Mouse (Mus musculus) hindbrain, postnatal 0 days (tissue): ENCODE measurements at regions not wholly inside any gene's neighbourhood (a gene's known extent, or its start where the extent isn't known, plus 50 kb on each side); places are given as distances from the start of the nearest gene placed in this dataset.
A peak's percentile ranks its signal among the peaks of the same experiment; 100 is the strongest.

Experiments used
- ATAC-seq: fragments of 200-750 bp; cut with Nextera tagmentation; 2 replicates; pipeline ENCODE4 v1.8.0; 2017; ENCODE audit warnings: mild to moderate bottlenecking, moderate TSS enrichment, moderate library complexity
- DNase-seq: peaks from one replicate; pipeline ENCODE4 v3.0.0-alpha.2; 2015; ENCODE audit warnings: low spot score
- H3K27ac ChIP-seq: fragments of 300-500 bp; sonication (generic); 2 replicates; pipeline ENCODE4 v1.5.1; 2014; ENCODE audit warnings: mild to moderate bottlenecking
- H3K27me3 ChIP-seq: fragments of 300-500 bp; sonication (generic); 2 replicates; pipeline ENCODE4 v1.6.1; 2014; ENCODE audit warnings: low read length, mixed read lengths; ENCODE audit not compliant: insufficient read depth
- H3K36me3 ChIP-seq: fragments of 300-500 bp; sonication (generic); 2 replicates; pipeline ENCODE4 v1.6.1; 2014; ENCODE audit warnings: low read length, mixed read lengths; ENCODE audit not compliant: insufficient read depth
- H3K4me1 ChIP-seq: fragments of 300-500 bp; sonication (generic); 2 replicates; pipeline ENCODE4 v1.6.1; 2014; ENCODE audit warnings: antibody characterized with exemption, low read length, mixed read lengths; ENCODE audit not compliant: insufficient read depth
- H3K4me2 ChIP-seq: fragments of 300-500 bp; sonication (generic); 2 replicates; pipeline ENCODE4 v1.6.1; 2014; ENCODE audit warnings: low read depth, mild to moderate bottlenecking, low read length, moderate library complexity, mixed read lengths
- H3K4me3 ChIP-seq: fragments of 300-500 bp; sonication (generic); 2 replicates; pipeline ENCODE4 v1.5.1; 2014; ENCODE audit warnings: low read length
- H3K9ac ChIP-seq: fragments of 300-500 bp; sonication (generic); replicated peaks from 2 replicates; pipeline ENCODE4 v1.6.1; 2014; ENCODE audit warnings: mild to moderate bottlenecking, low read length, moderate library complexity, mixed read lengths
- H3K9me3 ChIP-seq: fragments of 300-500 bp; sonication (generic); 2 replicates; pipeline ENCODE4 v1.6.1; 2016; ENCODE audit warnings: low read length, mixed read lengths
- CTCF ChIP-seq: IDR thresholded peaks from 2 replicates; pipeline ENCODE4 v1.5.1; 2016; ENCODE audit warnings: antibody characterized with exemption, control low read depth, low read depth
- WGBS: fragments of 180-500 bp; shearing (Covaris S2); extraction: QIAGEN DNeasy Blood & Tissue Kit; methylation state at CpG from one replicate; pipeline ENCODE4 v1.1.7; 2014; 5-methylcytosine and 5-hydroxymethylcytosine counted together

DNA sequence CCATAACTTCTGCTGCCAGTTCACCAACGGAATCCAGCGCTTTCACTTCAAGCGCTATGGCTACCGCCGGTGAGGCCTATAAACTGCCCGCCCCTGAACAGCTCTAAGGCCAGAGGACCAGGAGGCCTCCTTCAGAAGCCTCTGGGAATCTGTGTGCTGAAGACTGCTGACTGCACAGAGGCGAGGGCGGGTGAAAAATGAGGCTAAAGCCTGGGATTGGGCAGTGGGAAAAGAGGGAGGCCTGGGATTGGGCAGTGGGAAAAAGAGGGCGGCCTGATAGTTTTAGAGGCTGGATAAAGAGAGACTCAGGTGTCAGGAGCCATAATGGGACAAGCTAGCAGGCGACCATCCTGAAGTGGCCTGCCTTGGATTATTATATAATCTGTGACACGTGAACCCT lies 80.8 kb downstream of the Plekhb2 start:
- no peak overlapping the region for H3K9ac ChIP-seq
- H3K36me3 ChIP-seq, result no peaks in the 10 kb centered on the region
- no peak for TF ChIP-seq CTCF
- no peak for DNase-seq
- no peak overlapping the region for H3K27ac ChIP-seq
- 94% methylated on average over 11 of the region's 11 CpGs for WGBS
- no peaks in the 10 kb centered on the region for H3K4me1 ChIP-seq
- no peaks in the 10 kb centered on the region for H3K27me3 ChIP-seq
- H3K4me2 ChIP-seq, result no peak overlapping the region
- ATAC-seq, result no peak
- H3K9me3 ChIP-seq, result peaks cover 9% of the 10 kb centered on the region; the same call in 1 of the 2 replicates
- H3K4me3 ChIP-seq, result no peak overlapping the region

DNA sequence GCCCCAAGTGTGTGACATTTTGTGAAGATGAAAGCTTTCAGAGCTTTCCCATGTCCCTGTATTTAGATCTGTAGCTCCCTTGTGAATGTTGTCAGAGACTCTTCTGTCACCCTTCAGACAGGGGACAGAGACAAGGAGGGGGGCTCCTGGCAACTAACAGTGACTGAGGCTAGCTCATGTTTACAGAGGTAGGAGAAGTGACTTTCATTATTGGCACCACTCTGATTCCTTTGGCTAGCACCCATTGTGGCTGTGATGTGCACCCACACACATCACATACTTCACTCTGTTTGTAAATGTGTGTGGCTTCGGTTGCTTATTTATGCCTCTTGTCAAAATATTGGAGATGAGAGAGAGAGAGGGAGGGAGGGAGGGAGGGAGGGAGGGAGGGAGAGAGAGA lies 93.4 kb downstream of the Plekhb2 start:
- H3K36me3 ChIP-seq, result no peaks in the 10 kb centered on the region
- no peak overlapping the region for H3K4me2 ChIP-seq
- no peak overlapping the region for H3K4me3 ChIP-seq
- no peak for TF ChIP-seq CTCF
- H3K27me3 ChIP-seq, result no peaks in the 10 kb centered on the region
- no peaks in the 10 kb centered on the region for H3K4me1 ChIP-seq
- DNase-seq (no peak), ATAC-seq (no peak)
- H3K27ac ChIP-seq, result no peak overlapping the region
- H3K9ac ChIP-seq, result no peak overlapping the region
- H3K9me3 ChIP-seq, result no peaks in the 10 kb centered on the region
- WGBS, result 89% methylated on average over 1 of the region's 1 CpGs

DNA sequence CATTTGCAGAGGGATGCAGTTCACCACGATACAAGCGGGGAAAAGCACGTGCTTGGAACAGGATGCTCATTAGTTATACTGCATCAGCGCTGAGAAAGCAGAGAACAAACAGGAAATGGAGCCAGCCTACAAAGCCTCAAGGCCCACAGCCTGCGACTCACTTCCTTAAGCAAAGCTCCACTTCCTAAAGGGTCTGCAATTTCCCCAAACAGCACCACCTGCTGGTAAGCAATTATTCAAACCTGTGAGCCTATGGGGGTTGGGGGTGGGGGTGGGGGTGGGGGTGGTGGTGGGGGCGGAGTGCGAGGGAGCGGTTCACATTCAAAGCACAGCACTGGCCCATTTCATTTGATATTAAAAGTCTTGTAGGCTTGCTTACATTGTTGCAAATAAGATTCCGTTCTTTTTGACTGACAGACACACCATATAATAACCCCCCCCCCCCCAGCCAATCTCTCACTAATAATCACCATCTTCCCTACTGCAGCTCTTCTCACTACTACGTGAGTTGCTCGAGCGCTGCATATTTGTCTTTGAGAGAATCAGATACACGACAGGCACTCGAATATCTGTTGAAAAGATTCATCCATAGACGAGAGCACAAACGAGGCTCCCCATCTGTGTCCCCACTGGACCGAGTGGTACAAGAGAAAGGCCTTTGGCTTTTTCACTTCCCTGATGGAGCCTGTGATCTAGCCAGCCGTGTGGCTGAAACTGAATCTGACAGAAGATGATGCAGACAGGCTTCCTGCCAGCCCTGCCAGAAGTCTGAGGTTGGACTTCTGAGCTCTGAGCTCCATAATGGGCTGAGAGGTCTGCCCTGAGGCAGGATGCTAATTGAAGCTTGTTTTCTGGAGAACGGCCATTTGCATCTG lies 112.1 kb downstream of the Plekhb2 start:
- 63% methylated on average over 19 of the region's 19 CpGs for WGBS

GRCm38 (mm10) chr1:34962508-34962885 lies 112.7 kb downstream of the Plekhb2 start:
- DNase-seq (no peak), ATAC-seq (peak; percentile 34; the same call in 1 of the 2 replicates)
- Histone ChIP-seq H3K27ac (no peak overlapping the region; the same call in 1 of the 2 replicates), H3K4me3 (no peak overlapping the region), H3K36me3 (no peaks in the 10 kb centered on the region), H3K4me2 (no peak overlapping the region), H3K27me3 (no peaks in the 10 kb centered on the region), H3K9me3 (no peaks in the 10 kb centered on the region), H3K9ac (no peak overlapping the region), H3K4me1 (no peaks in the 10 kb centered on the region)
- 65% methylated on average over 6 of the region's 6 CpGs for WGBS
- no peak for TF ChIP-seq CTCF

More for the DNA sequence above, 112.1 kb downstream of the Plekhb2 start:
- TF ChIP-seq CTCF, result no peak
- Histone ChIP-seq H3K9me3 (no peaks in the 10 kb centered on the region), H3K4me2 (no peak overlapping the region), H3K4me1 (no peaks in the 10 kb centered on the region), H3K9ac (no peak overlapping the region), H3K36me3 (no peaks in the 10 kb centered on the region), H3K27me3 (no peaks in the 10 kb centered on the region), H3K4me3 (no peak overlapping the region), H3K27ac (no peak overlapping the region; the same call in 1 of the 2 replicates)
- peak; percentile 64 for ATAC-seq
- peak; percentile 65 for DNase-seq

GRCm38 (mm10) chr1:34974801-34975200 lies 125.0 kb downstream of the Plekhb2 start:
- WGBS, result 83% methylated on average over 6 of the region's 6 CpGs
- no peak for ATAC-seq
- Histone ChIP-seq H3K27ac (no peak overlapping the region), H3K9me3 (no peaks in the 10 kb centered on the region), H3K27me3 (no peaks in the 10 kb centered on the region), H3K36me3 (no peaks in the 10 kb centered on the region), H3K9ac (no peak overlapping the region), H3K4me1 (no peaks in the 10 kb centered on the region), H3K4me2 (no peak overlapping the region), H3K4me3 (no peak overlapping the region)
- TF ChIP-seq CTCF, result no peak
- DNase-seq, result no peak

DNA sequence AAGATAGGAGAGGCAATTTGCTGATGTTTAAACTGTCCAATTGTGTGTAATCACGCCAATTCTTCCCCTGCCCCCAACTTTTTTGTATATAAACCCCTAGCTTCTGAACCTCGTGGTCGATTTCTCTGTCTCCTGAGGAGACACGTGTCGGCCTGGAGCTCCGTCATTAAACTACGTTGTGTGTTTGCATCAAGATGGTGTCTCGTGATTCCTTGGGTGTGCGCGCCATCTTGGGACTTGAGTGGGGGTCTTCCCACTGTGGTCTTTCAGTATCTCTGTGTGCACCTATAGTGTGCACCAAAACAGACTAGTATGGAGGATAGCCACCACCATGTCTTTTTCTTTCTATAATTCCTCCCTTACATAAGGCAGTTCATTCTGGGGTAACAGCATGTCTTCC lies 128.4 kb downstream of the Plekhb2 start:
- no peak overlapping the region for H3K27ac ChIP-seq
- H3K4me2 ChIP-seq, result no peak overlapping the region
- no peak for DNase-seq
- H3K4me1 ChIP-seq, result no peaks in the 10 kb centered on the region
- H3K9ac ChIP-seq, result no peak overlapping the region
- no peak for ATAC-seq
- no peaks in the 10 kb centered on the region for H3K36me3 ChIP-seq
- no peaks in the 10 kb centered on the region for H3K9me3 ChIP-seq
- no peaks in the 10 kb centered on the region for H3K27me3 ChIP-seq
- no peak overlapping the region for H3K4me3 ChIP-seq
- TF ChIP-seq CTCF, result no peak
- WGBS, result 93% methylated on average over 10 of the region's 10 CpGs

- no peak overlapping the region for H3K27ac ChIP-seq
- no peak overlapping the region for H3K4me2 ChIP-seq
- H3K4me3 ChIP-seq, result no peak overlapping the region
- H3K36me3 ChIP-seq, result no peaks in the 10 kb centered on the region
- DNase-seq (no peak), ATAC-seq (no peak)
- H3K27me3 ChIP-seq, result no peaks in the 10 kb centered on the region
- 85% methylated on average over 3 of the region's 3 CpGs for WGBS
- no peak overlapping the region for H3K9ac ChIP-seq
- no peaks in the 10 kb centered on the region for H3K4me1 ChIP-seq
- no peaks in the 10 kb centered on the region for H3K9me3 ChIP-seq
- TF ChIP-seq CTCF, result no peak
Observed at GRCm38 (mm10) chr1:34979350-34979749, 129.6 kb downstream of the Plekhb2 start.
